Mouse (Mus musculus) MEL (cell line): ENCODE results near the gene Vdac2. TPM values are rescaled to one million over a fixed set of nuclear protein-coding genes. Genes with fewer than 3 reads are reported as not detected.

Experiments used
- DNase-seq: peaks from one replicate; pipeline ENCODE4 v3.0.0; 2011; ENCODE audit warnings: low read depth, low spot score
- H3K27ac ChIP-seq: 2 replicates; pipeline ENCODE4 v1.5.1; 2012; ENCODE audit warnings: low read depth, mild to moderate bottlenecking, control low read depth, low read length, moderate library complexity; ENCODE audit not compliant: control insufficient read depth
- H3K27me3 ChIP-seq, 2 experiments: fragments of 150-350 bp in 1 of 2; sonication (generic) in 1 of 2; 2 replicates each; pipeline ENCODE4 v1.6.1; 2012; ENCODE audit warnings: low read length in 2 of 2, mild to moderate bottlenecking in 2 of 2, improper control_type of control experiment in 1 of 2, moderate library complexity in 1 of 2; ENCODE audit not compliant: insufficient read depth in 2 of 2, control insufficient read depth in 1 of 2
- H3K36me3 ChIP-seq, 2 experiments: 2 replicates each; pipeline ENCODE4 v1.6.1; 2012 to 2014; ENCODE audit warnings: low read length in 2 of 2, improper control_type of control experiment in 1 of 2, inconsistent platforms in 1 of 2, mild to moderate bottlenecking in 1 of 2; ENCODE audit not compliant: insufficient read depth in 2 of 2, control insufficient read depth in 1 of 2
- H3K4me1 ChIP-seq, 2 experiments: fragments of 150-350 bp in 1 of 2; sonication (generic) in 1 of 2; 2 replicates each; pipeline ENCODE4 v1.6.1; 2012; ENCODE audit warnings: low read length in 2 of 2, improper control_type of control experiment in 1 of 2, mild to moderate bottlenecking in 1 of 2; ENCODE audit not compliant: insufficient read depth in 2 of 2, control insufficient read depth in 1 of 2
- H3K4me3 ChIP-seq, 2 experiments: fragments of 150-350 bp in 1 of 2; sonication (generic) in 1 of 2; 2 replicates each; pipeline ENCODE4 v1.5.1; 2012; ENCODE audit warnings: low read depth in 2 of 2, low read length in 2 of 2, mild to moderate bottlenecking in 2 of 2, moderate library complexity in 2 of 2, control low read depth in 1 of 2, improper control_type of control experiment in 1 of 2; ENCODE audit not compliant: control insufficient read depth in 1 of 2, insufficient read depth in 1 of 2
- H3K79me2 ChIP-seq: 2 replicates; pipeline ENCODE4 v1.6.1; 2012; ENCODE audit warnings: mild to moderate bottlenecking, low read length, moderate library complexity; ENCODE audit not compliant: control insufficient read depth, poor library complexity, insufficient read depth
- H3K9ac ChIP-seq: 2 replicates; pipeline ENCODE4 v1.6.1; 2012; ENCODE audit warnings: low read depth, mild to moderate bottlenecking, control low read depth, low read length, moderate library complexity; ENCODE audit not compliant: control insufficient read depth, poor library complexity, severe bottlenecking
- H3K9me3 ChIP-seq: fragments of 150-350 bp; sonication (generic); replicated peaks from 2 replicates; pipeline ENCODE4 v1.6.1; 2012; ENCODE audit warnings: mild to moderate bottlenecking, low read length, improper control_type of control experiment, moderate library complexity; ENCODE audit not compliant: insufficient read depth
- CHD1 ChIP-seq: IDR thresholded peaks from 2 replicates; pipeline ENCODE4 v1.6.1; 2012; ENCODE audit warnings: low read depth, mild to moderate bottlenecking, inconsistent platforms, low read length, improper control_type of control experiment
- CHD2 ChIP-seq: IDR thresholded peaks from 2 replicates; pipeline ENCODE4 v1.6.1; 2011; ENCODE audit warnings: low read length, improper control_type of control experiment
- CTCF ChIP-seq, 3 experiments: IDR thresholded peaks in 2 of 3; conservative IDR thresholded peaks in 1 of 3; 2 replicates each; pipeline ENCODE4 v1.5.1; 2011 to 2012; ENCODE audit warnings: low read length in 3 of 3, low read depth in 2 of 3, mild to moderate bottlenecking in 2 of 3, improper control_type of control experiment in 1 of 3, inconsistent platforms in 1 of 3, mixed read lengths in 1 of 3, moderate library complexity in 1 of 3; ENCODE audit not compliant: control insufficient read depth in 1 of 3, insufficient read depth in 1 of 3, poor library complexity in 1 of 3, severe bottlenecking in 1 of 3
- ELF1 ChIP-seq: IDR thresholded peaks from 2 replicates; pipeline ENCODE4 v1.6.1; 2014; ENCODE audit warnings: low read depth, mild to moderate bottlenecking, inconsistent platforms, low read length, improper control_type of control experiment, moderate library complexity
- GABPA ChIP-seq: IDR thresholded peaks from 2 replicates; pipeline ENCODE4 v1.6.1; 2012; ENCODE audit warnings: low read depth, mild to moderate bottlenecking, inconsistent platforms, low read length, improper control_type of control experiment, moderate library complexity
- GATA1 ChIP-seq: IDR thresholded peaks from 2 replicates; pipeline ENCODE4 v1.6.1; 2011; ENCODE audit warnings: low read depth, low read length, improper control_type of control experiment
- HCFC1 ChIP-seq: IDR thresholded peaks from 2 replicates; pipeline ENCODE4 v1.6.1; 2012; ENCODE audit warnings: low read depth, mild to moderate bottlenecking, inconsistent platforms, low read length, improper control_type of control experiment, moderate library complexity
- KAT2A ChIP-seq: conservative IDR thresholded peaks from 2 replicates; pipeline ENCODE4 v1.6.1; 2012; ENCODE audit warnings: low read depth, low read length, improper control_type of control experiment, inconsistent platforms
- MAFK ChIP-seq: IDR thresholded peaks from 2 replicates; pipeline ENCODE4 v1.6.1; 2011; ENCODE audit warnings: low read depth, mild to moderate bottlenecking, low read length, improper control_type of control experiment, borderline replicate concordance
- MAZ ChIP-seq: IDR thresholded peaks from 2 replicates; pipeline ENCODE4 v1.6.1; 2012; ENCODE audit warnings: low read depth, mild to moderate bottlenecking, inconsistent platforms, low read length, improper control_type of control experiment
- MEF2A ChIP-seq: IDR thresholded peaks from 2 replicates; pipeline ENCODE4 v1.6.1; 2014; ENCODE audit warnings: low read depth, mild to moderate bottlenecking, inconsistent platforms, low read length, improper control_type of control experiment; ENCODE audit not compliant: poor library complexity, insufficient replicate concordance, severe bottlenecking; ENCODE audit errors: extremely low read depth
- MXI1 ChIP-seq: IDR thresholded peaks from 2 replicates; pipeline ENCODE4 v1.6.1; 2011; ENCODE audit warnings: mild to moderate bottlenecking, low read depth, low read length, improper control_type of control experiment
- MYB ChIP-seq: IDR thresholded peaks from 2 replicates; pipeline ENCODE4 v1.6.1; 2011; ENCODE audit warnings: mild to moderate bottlenecking, low read depth, low read length, improper control_type of control experiment
- NELFE ChIP-seq: IDR thresholded peaks from 2 replicates; pipeline ENCODE4 v1.6.1; 2011; ENCODE audit warnings: low read depth, low read length, improper control_type of control experiment
- POLR2A ChIP-seq, 2 experiments: IDR thresholded peaks; 2 replicates each; pipeline ENCODE4 v1.6.1; 2011 to 2012; ENCODE audit warnings: low read length in 2 of 2, mild to moderate bottlenecking in 2 of 2, control low read depth in 1 of 2, improper control_type of control experiment in 1 of 2, low read depth in 1 of 2, moderate library complexity in 1 of 2; ENCODE audit not compliant: control insufficient read depth in 1 of 2, insufficient read depth in 1 of 2, poor library complexity in 1 of 2
- POLR2AphosphoS2 ChIP-seq: IDR thresholded peaks from 2 replicates; pipeline ENCODE4 v1.6.1; 2011; ENCODE audit warnings: low read length, improper control_type of control experiment
- POLR2AphosphoS5 ChIP-seq: IDR thresholded peaks from 2 replicates; pipeline ENCODE4 v1.6.1; 2012; ENCODE audit warnings: low read depth, borderline replicate concordance, mild to moderate bottlenecking, inconsistent platforms, low read length, moderate library complexity, mixed read lengths
- RAD21 ChIP-seq: IDR thresholded peaks from 2 replicates; pipeline ENCODE4 v1.6.1; 2011; ENCODE audit warnings: mild to moderate bottlenecking, low read depth, low read length, improper control_type of control experiment
- RCOR1 ChIP-seq: IDR thresholded peaks from 2 replicates; pipeline ENCODE4 v1.6.1; 2012; ENCODE audit warnings: low read depth, mild to moderate bottlenecking, inconsistent platforms, low read length, improper control_type of control experiment
- SIN3A ChIP-seq: IDR thresholded peaks from 2 replicates; pipeline ENCODE4 v1.6.1; 2012; ENCODE audit warnings: low read length, improper control_type of control experiment, inconsistent platforms
- TAL1 ChIP-seq: IDR thresholded peaks from 2 replicates; pipeline ENCODE4 v1.6.1; 2012; ENCODE audit warnings: mild to moderate bottlenecking, inconsistent platforms, low read length, moderate library complexity, mixed read lengths
- TBP ChIP-seq: IDR thresholded peaks from 2 replicates; pipeline ENCODE4 v1.8.0; 2011; ENCODE audit warnings: low read depth, low read length, improper control_type of control experiment
- UBTF ChIP-seq: IDR thresholded peaks from 2 replicates; pipeline ENCODE4 v1.6.1; 2012; ENCODE audit warnings: low read depth, mild to moderate bottlenecking, inconsistent platforms, low read length, improper control_type of control experiment, moderate library complexity, borderline replicate concordance; ENCODE audit not compliant: insufficient read depth
- ZC3H11A ChIP-seq: IDR thresholded peaks from 2 replicates; pipeline ENCODE4 v1.6.1; 2012; ENCODE audit warnings: low read depth, mild to moderate bottlenecking, inconsistent platforms, low read length, improper control_type of control experiment
- ZKSCAN1 ChIP-seq: IDR thresholded peaks from 2 replicates; pipeline ENCODE4 v1.6.1; 2012; ENCODE audit warnings: low read depth, mild to moderate bottlenecking, inconsistent platforms, low read length, improper control_type of control experiment, moderate library complexity
- ZMIZ1 ChIP-seq: IDR thresholded peaks from 2 replicates; pipeline ENCODE4 v1.6.1; 2012; ENCODE audit warnings: low read depth, mild to moderate bottlenecking, inconsistent platforms, low read length, improper control_type of control experiment, moderate library complexity
- ZNF384 ChIP-seq: IDR thresholded peaks from 2 replicates; pipeline ENCODE4 v1.6.1; 2012; ENCODE audit warnings: low read depth, mild to moderate bottlenecking, inconsistent platforms, low read length, improper control_type of control experiment
- polyA plus RNA-seq, 2 experiments: library from polyadenylated mRNA; stranded (reverse) in 1 of 2; unstranded in 1 of 2; fragments of >175 nt in 1 of 2; fragments of >200 nt in 1 of 2; gene quantifications; 2 replicates each; pipeline versions ENCODE4 v1.2.1 to v1.2.4; 2012; ENCODE audit warnings: low replicate concordance in 2 of 2, low read depth in 1 of 2; ENCODE audit not compliant: insufficient read length in 2 of 2, insufficient read depth in 1 of 2, missing spikeins in 1 of 2
- total RNA-seq: library from RNA; depleted of rRNA; stranded (reverse); fragments of 300-350 nt; gene quantifications from 2 replicates; pipeline ENCODE4 v1.2.3, GENCODE M21; 2012

Gene Vdac2
- total and polyA plus RNA-seq, 3 experiments = 74.9 to 327 (median 247) TPM

DNA sequence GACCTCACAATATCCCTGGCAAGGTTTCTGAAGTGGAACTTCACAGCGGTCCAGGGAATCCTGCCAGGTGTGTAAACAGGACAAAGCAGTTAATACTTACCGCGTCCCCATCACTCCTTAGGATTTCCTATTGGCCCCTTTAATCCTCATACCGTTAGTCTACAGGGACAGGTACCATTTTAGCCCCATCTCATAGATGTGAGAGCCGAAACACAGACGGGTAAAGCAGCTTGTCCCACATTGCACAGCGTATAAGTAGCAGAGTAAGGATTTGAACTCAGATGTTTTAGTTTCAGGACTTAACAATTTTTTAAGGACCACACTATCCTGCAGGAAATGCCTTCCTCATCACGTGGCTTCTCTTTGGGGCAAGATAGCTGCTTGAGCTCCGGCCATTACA, 29.2 kb downstream of the Vdac2 start:
- H3K9me3 ChIP-seq = no peaks in the 10 kb centered on the region
- TF ChIP-seq MAFK (no peak), ZC3H11A (no peak), MXI1 (no peak), POLR2AphosphoS2 (no peak), NELFE (no peak), CHD1 (no peak), CHD2 (no peak), RAD21 (no peak), GABPA (no peak), POLR2AphosphoS5 (no peak), ZNF384 (no peak), POLR2A (IDR thresholded peaks at IDR 0.05; ENCODE audit: control insufficient read depth in 1 of 2, insufficient read depth in 1 of 2, low read depth in 1 of 2, low read length in 2 of 2, poor library complexity in 1 of 2) (no peak), RCOR1 (no peak), MAZ (no peak), SIN3A (no peak), CTCF (IDR thresholded peaks at IDR 0.05 in 2 of 3, conservative IDR thresholded peaks at IDR 0.05 in 1 of 3; ENCODE audit: control insufficient read depth in 1 of 3, insufficient read depth in 1 of 3, low read depth in 2 of 3, low read length in 3 of 3, poor library complexity in 1 of 3, severe bottlenecking in 1 of 3) (no peak), ZKSCAN1 (no peak), MEF2A (no peak)
- TF ChIP-seq, all 39 proteins: peak for 0
- Histone ChIP-seq H3K27me3 (no peaks in the 10 kb centered on the region), H3K79me2 (no peaks in the 10 kb centered on the region; the same call in 1 of the 2 replicates), H3K4me3 (no peak overlapping the region), H3K4me1 (peaks cover 7 to 26% of the 10 kb centered on the region in 2 experiments), H3K27ac (no peak overlapping the region), H3K9ac (peak overlapping the region; percentile 72; the same call in 1 of the 2 replicates), H3K36me3 (peaks cover 0 to 18% of the 10 kb centered on the region in 2 experiments; a peak in 2 of 4 replicates)
- DNase-seq = no peak

DNA sequence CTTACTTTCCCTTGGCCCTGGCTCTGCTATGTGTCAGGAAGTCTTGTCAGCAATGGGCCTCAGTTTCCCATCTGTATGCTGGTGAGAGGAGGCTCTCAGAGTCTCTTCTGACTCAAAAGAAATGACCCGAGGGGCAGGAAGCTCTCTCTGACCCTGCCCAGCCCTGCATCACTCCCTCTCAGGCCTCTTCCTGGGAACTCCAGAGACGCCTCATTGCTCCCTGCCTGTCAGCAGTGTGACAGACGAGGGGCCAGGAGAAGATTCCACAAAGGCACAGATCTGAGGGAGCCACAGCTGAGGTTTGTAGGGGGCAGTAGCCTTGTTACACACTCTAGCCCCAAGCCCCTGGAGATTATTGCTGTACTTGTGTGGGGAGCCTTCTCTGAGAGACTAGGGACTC, 30.9 kb downstream of the Vdac2 start:
- H3K79me2 ChIP-seq = no peaks in the 10 kb centered on the region; the same call in 1 of the 2 replicates
- H3K9me3 ChIP-seq = no peaks in the 10 kb centered on the region
- TF ChIP-seq HCFC1 (no peak), MEF2A (no peak), RAD21 (no peak), GATA1 (no peak), CTCF (IDR thresholded peaks at IDR 0.05 in 2 of 3, conservative IDR thresholded peaks at IDR 0.05 in 1 of 3; ENCODE audit: control insufficient read depth in 1 of 3, insufficient read depth in 1 of 3, low read depth in 2 of 3, low read length in 3 of 3, poor library complexity in 1 of 3, severe bottlenecking in 1 of 3) (no peak), CHD1 (no peak), POLR2A (IDR thresholded peaks at IDR 0.05; ENCODE audit: control insufficient read depth in 1 of 2, insufficient read depth in 1 of 2, low read depth in 1 of 2, low read length in 2 of 2, poor library complexity in 1 of 2) (no peak), MAZ (no peak), POLR2AphosphoS2 (no peak), ZMIZ1 (no peak), TBP (no peak), TAL1 (no peak), ELF1 (no peak), MYB (no peak), KAT2A (no peak), UBTF (no peak)
- TF ChIP-seq, all 39 proteins: peak for 0
- Histone ChIP-seq H3K4me1 (peaks cover 7 to 24% of the 10 kb centered on the region in 2 experiments), H3K27me3 (no peaks in the 10 kb centered on the region), H3K9ac (no peak overlapping the region), H3K27ac (no peak overlapping the region), H3K4me3 (no peak overlapping the region), H3K36me3 (peaks cover 0 to 17% of the 10 kb centered on the region in 2 experiments; a peak in 2 of 4 replicates)
- DNase-seq = no peak
